Mouse (Mus musculus) kidney, adult 2 months (tissue): Measurements from ENCODE around the gene Nbas.

ENCODE experiments used
- CTCF ChIP-seq: fragments of 200-500 bp; conservative IDR thresholded peaks from 2 replicates; pipeline ENCODE4 v1.5.1; 2011; ENCODE audit warnings: low read depth, mild to moderate bottlenecking, control low read depth, low read length, moderate library complexity, mixed read lengths; ENCODE audit not compliant: insufficient read depth, insufficient read length
- POLR2A ChIP-seq: fragments of 200-500 bp; IDR thresholded peaks from one replicate; pipeline ENCODE4 v1.6.1; 2011; ENCODE audit warnings: low read depth, low read length, control low read depth

DNA sequence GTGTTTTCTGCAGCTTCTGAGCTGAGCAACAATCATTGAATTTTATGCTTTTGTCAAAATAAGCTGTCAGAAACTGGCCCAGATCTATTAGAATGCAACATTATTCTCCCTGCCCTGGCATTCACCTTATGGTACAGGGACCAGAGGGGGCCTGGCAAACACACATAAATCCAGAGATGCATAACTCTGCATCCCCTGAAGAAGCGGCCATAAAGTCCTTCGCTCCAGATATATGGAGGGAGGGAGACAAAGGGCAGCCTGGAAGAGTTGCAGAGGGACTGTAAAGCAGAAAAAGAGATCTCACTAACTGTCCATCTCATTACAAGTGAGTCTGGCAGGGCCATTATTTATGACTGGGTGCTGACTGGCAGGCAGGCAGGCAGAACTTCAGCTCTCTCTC lies 13.2 kb upstream of the Nbas start:
- TF ChIP-seq CTCF (no peak), POLR2A (no peak)
